Mouse (Mus musculus) lung, embryonic 14.5 days (tissue): Measurements from ENCODE around the gene Sipa1l3. TPM values are rescaled to one million over a fixed set of nuclear protein-coding genes. Genes with fewer than 3 reads are reported as not detected.

Experiments
- ATAC-seq: fragments of 200-750 bp; cut with Nextera tagmentation; 2 replicates; pipeline ENCODE4 v1.8.0; 2017; ENCODE audit warnings: mild to moderate bottlenecking, moderate TSS enrichment, moderate library complexity; ENCODE audit not compliant: insufficient read depth
- DNase-seq: peaks from one replicate; pipeline ENCODE4 v3.0.0-alpha.2; 2015
- H3K27ac ChIP-seq: fragments of 300-500 bp; sonication (generic); 2 replicates; pipeline ENCODE4 v1.5.1; 2014; ENCODE audit warnings: low read depth, mild to moderate bottlenecking, moderate library complexity
- H3K27me3 ChIP-seq: fragments of 300-500 bp; sonication (generic); 2 replicates; pipeline ENCODE4 v1.6.1; 2014; ENCODE audit warnings: low read length, control low read depth; ENCODE audit not compliant: insufficient read depth
- H3K36me3 ChIP-seq: fragments of 300-500 bp; sonication (generic); 2 replicates; pipeline ENCODE4 v1.6.1; 2014; ENCODE audit warnings: control low read depth; ENCODE audit not compliant: insufficient read depth
- H3K4me1 ChIP-seq: fragments of 300-500 bp; sonication (generic); 2 replicates; pipeline ENCODE4 v1.6.1; 2014; ENCODE audit warnings: antibody characterized with exemption, control low read depth; ENCODE audit not compliant: insufficient read depth
- H3K4me2 ChIP-seq: fragments of 300-500 bp; sonication (generic); 2 replicates; pipeline ENCODE4 v1.6.1; 2014; ENCODE audit warnings: mild to moderate bottlenecking
- H3K4me3 ChIP-seq: fragments of 300-500 bp; sonication (generic); 2 replicates; pipeline ENCODE4 v1.5.1; 2014; ENCODE audit warnings: low read depth, low read length
- H3K9ac ChIP-seq: fragments of 300-500 bp; sonication (generic); 2 replicates; pipeline ENCODE4 v1.6.1; 2014
- H3K9me3 ChIP-seq: fragments of 300-500 bp; sonication (generic); 2 replicates; pipeline ENCODE4 v1.6.1; 2016; ENCODE audit warnings: low read depth, low read length, control low read depth
- CTCF ChIP-seq: IDR thresholded peaks from 2 replicates; pipeline ENCODE4 v1.5.1; 2016; ENCODE audit warnings: antibody characterized with exemption, low read depth
- WGBS: fragments of 180-500 bp; shearing (Covaris S2); extraction: QIAGEN DNeasy Blood & Tissue Kit; methylation state at CpG from one replicate; pipeline ENCODE4 v1.1.7; 2014; 5-methylcytosine and 5-hydroxymethylcytosine counted together
- polyA plus RNA-seq: library from polyadenylated mRNA; unstranded; fragments of >200 nt; fragmentation: Nextera tagmentation; extraction: Ambion mirVana; gene quantifications from 2 replicates; pipeline ENCODE4 v1.2.1, GENCODE M21; 2014

Sipa1l3 gene
- polyA plus RNA-seq, 1 experiment from 2014 or later, result 20.2 TPM

- DNase-seq, result peak; percentile 58
- H3K9ac ChIP-seq, result peak overlapping the region; percentile 64
- peak overlapping the region; percentile 2; the same call in 1 of the 2 replicates for H3K27ac ChIP-seq
- peaks cover 9% of the 10 kb centered on the region; the same call in 1 of the 2 replicates for H3K27me3 ChIP-seq
- H3K36me3 ChIP-seq, result 0 out of 2 replicates have a peak, but pooled peaks cover 4% of the 10 kb centered on the region
- WGBS, result under 1% methylated on average over 36 of the region's 36 CpGs
- H3K9me3 ChIP-seq, result no peaks in the 10 kb centered on the region
- peak overlapping the region; percentile 49 for H3K4me3 ChIP-seq
- peak overlapping the region; percentile 98 for H3K4me2 ChIP-seq
- TF ChIP-seq CTCF, result no peak
- H3K4me1 ChIP-seq, result peaks cover 21% of the 10 kb centered on the region
- ATAC-seq, result peak; percentile 0; the same call in 1 of the 2 replicates
These were observed 209.2 kb downstream of the Sipa1l3 start for GRCm38 (mm10) chr7:29309221-29309721.

DNA sequence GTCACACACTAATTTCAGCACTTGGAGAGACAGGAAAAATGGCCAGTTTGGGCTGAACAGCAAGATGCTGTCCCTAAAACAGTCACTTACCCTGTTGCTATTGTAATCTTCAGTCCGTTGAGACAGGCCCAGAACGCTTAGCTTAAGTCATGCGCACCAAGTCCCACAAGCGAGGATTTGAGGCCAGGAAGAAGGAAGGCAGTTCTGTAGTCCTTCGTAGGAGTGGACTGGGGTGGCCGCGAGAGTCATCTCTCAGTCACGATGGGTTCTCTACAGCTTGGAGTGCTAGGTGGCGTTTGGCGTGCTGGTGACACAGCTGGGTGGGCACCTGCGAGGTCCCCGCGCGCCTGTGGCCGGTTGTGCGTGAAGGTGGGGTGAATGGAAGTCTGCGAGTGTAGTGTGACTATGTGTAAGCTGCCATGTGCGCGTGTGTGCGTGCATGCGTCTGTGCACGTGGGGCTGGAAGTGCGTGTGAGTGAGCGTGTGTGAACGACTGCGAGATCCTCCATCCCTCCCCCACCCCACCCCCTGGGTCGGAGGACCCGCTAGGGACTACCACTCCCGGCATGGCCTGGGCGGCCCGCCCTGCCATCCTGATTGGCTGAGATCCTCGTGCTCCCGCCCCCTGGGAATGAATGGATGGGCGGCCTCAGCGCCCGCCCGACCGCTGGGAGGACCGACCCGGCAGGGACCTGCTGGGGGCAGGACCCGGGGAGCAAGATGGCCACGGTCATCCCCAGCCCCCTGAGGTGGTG lies 210.9 kb downstream of the Sipa1l3 start:
- Histone ChIP-seq H3K27ac (peak overlapping the region; percentile 50), H3K27me3 (peaks cover 15% of the 10 kb centered on the region; the same call in 1 of the 2 replicates), H3K4me2 (peak overlapping the region; percentile 98), H3K9me3 (no peaks in the 10 kb centered on the region), H3K4me3 (peak overlapping the region; percentile 65), H3K36me3 (0 out of 2 replicates have a peak, but pooled peaks cover 4% of the 10 kb centered on the region), H3K4me1 (peaks cover 21% of the 10 kb centered on the region), H3K9ac (peak overlapping the region; percentile 44)
- DNase-seq (peak; percentile 96), ATAC-seq (peak; percentile 80)
- TF ChIP-seq CTCF, result no peak
- WGBS, result 2% methylated on average over 42 of the region's 42 CpGs

DNA sequence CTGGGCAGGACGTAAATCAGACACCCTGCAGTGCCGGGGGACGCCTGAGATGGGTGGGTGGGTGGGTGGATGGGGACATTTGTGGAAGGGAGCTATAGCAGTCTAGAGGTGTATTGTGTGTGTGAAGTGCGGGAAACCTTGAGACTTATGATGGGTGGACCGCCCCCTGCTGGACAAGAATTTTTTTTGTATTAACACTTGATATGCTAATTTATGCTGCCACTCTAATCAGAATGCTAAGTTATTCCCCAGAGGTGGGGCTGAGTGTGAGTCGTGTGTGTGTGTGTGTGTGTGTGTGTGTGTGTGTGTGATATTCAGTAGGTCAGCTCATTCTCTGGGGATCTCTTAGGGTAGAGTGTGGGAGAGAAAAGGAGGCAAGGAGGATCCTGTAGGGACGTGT lies 211.8 kb downstream of the Sipa1l3 start:
- Histone ChIP-seq H3K27ac (peak overlapping the region; percentile 12; the same call in 1 of the 2 replicates), H3K4me2 (peak overlapping the region; percentile 98), H3K4me3 (no peak overlapping the region), H3K36me3 (no peaks in the 10 kb centered on the region), H3K9me3 (no peaks in the 10 kb centered on the region), H3K9ac (no peak overlapping the region), H3K27me3 (peaks cover 15% of the 10 kb centered on the region; the same call in 1 of the 2 replicates), H3K4me1 (peaks cover 21% of the 10 kb centered on the region)
- WGBS, result 28% methylated on average over 7 of the region's 7 CpGs
- ATAC-seq, result no peak
- peak; percentile 88 for DNase-seq
- TF ChIP-seq CTCF, result peak; percentile 62

- Histone ChIP-seq H3K27ac (no peak overlapping the region), H3K36me3 (no peaks in the 10 kb centered on the region), H3K4me3 (no peak overlapping the region), H3K4me1 (peaks cover 21% of the 10 kb centered on the region), H3K9ac (no peak overlapping the region), H3K27me3 (peaks cover 15% of the 10 kb centered on the region; the same call in 1 of the 2 replicates), H3K9me3 (no peaks in the 10 kb centered on the region), H3K4me2 (peak overlapping the region; percentile 79; the same call in 1 of the 2 replicates)
- 56% methylated on average over 7 of the region's 7 CpGs for WGBS
- DNase-seq (no peak), ATAC-seq (no peak)
- TF ChIP-seq CTCF, result no peak
These were observed 212.3 kb downstream of the Sipa1l3 start for GRCm38 (mm10) chr7:29306108-29306507.

DNA sequence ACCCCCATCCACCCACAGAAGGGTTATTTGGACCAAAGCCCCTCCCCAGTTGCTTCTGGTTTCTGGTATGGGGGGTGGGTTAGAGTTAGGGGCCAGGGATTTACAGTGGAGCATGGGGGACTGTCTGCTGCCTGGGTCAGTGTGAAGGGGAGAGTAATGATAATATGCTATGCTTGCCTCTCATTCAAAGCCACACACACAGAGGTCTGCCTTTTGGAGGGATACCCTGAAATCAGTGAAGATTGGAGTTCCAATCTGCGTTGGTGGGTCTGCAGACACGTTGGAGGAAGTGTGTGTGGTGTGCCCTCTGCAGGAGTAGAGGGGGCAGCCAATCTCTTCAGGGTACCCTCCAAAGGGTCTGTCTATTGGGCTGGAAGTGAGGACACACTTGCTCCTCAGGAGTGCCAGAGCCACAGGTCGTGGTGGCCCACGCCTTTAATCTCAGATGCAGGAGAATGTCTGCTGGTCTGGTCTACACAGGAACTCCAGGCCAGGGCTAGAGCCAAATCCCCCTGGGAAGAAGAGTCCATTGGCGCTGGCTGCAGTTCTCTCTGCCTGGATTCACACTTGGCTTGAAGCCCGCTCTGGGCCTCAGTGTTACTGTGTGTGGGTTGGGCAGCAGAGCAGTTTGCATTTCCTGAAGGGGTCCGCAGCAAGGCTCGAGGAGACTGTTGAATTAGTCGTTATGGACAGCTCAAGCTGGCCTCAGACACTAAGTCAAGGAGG lies 213.0 kb downstream of the Sipa1l3 start:
- no peaks in the 10 kb centered on the region for H3K36me3 ChIP-seq
- peak; percentile 56 for DNase-seq
- H3K4me3 ChIP-seq, result peak overlapping the region; percentile 54
- no peaks in the 10 kb centered on the region for H3K9me3 ChIP-seq
- peaks cover 15% of the 10 kb centered on the region; the same call in 1 of the 2 replicates for H3K27me3 ChIP-seq
- peak; percentile 8; the same call in 1 of the 2 replicates for TF ChIP-seq CTCF
- WGBS, result 23% methylated on average over 9 of the region's 9 CpGs
- H3K4me1 ChIP-seq, result peaks cover 21% of the 10 kb centered on the region
- H3K9ac ChIP-seq, result peak overlapping the region; percentile 46
- no peak for ATAC-seq
- H3K4me2 ChIP-seq, result peak overlapping the region; percentile 79
- no peak overlapping the region for H3K27ac ChIP-seq

- WGBS, result under 1% methylated on average over 47 of the region's 48 CpGs
These were observed 213.8 kb downstream of the Sipa1l3 start for GRCm38 (mm10) chr7:29304463-29305262.

More at GRCm38 (mm10) chr7:29304463-29305262, 213.8 kb downstream of the Sipa1l3 start:
- Histone ChIP-seq H3K27me3 (peaks cover 15% of the 10 kb centered on the region; the same call in 1 of the 2 replicates), H3K36me3 (no peaks in the 10 kb centered on the region), H3K4me2 (peak overlapping the region; percentile 79), H3K27ac (no peak overlapping the region), H3K4me3 (peak overlapping the region; percentile 54), H3K9me3 (no peaks in the 10 kb centered on the region), H3K9ac (peak overlapping the region; percentile 46), H3K4me1 (peaks cover 21% of the 10 kb centered on the region)
- no peak for TF ChIP-seq CTCF
- peak; percentile 57 for DNase-seq
- no peak for ATAC-seq
